Mouse (Mus musculus): ENCODE results near the gene Lsmem1. TPM values are rescaled to one million over a fixed set of nuclear protein-coding genes. Genes with fewer than 3 reads are reported as not detected.

Gene Lsmem1
- polyA plus RNA-seq, 1 experiment from 2014 or later, result 0.18 TPM

MicroRNAs encoded within 50 kb of the gene (microRNA counts, 519-probe panel; counts per million panel counts)
- microRNA mmu-miR-1938, result not detected

Small RNAs within 50 kb of the gene (microRNA-seq; reads per million reads assigned to microRNA genes)
- not detected for gene Mir1938

Other genes with a start within 250 kb of the Lsmem1 start
- 47.9 and 49.0 TPM in 2 replicates for gene Arl4a, start 161.5 kb downstream of the Lsmem1 start, polyA plus RNA-seq (2015; fragmentation: Nextera tagmentation; extraction: Ambion mirVana)
- gene Scin, start 65.3 kb downstream of the Lsmem1 start, polyA plus RNA-seq (2015; fragmentation: Nextera tagmentation; extraction: Ambion mirVana), result 9.4 and 13.7 TPM in 2 replicates
- gene Ifrd1, start 49.0 kb upstream of the Lsmem1 start, polyA plus RNA-seq (2015; fragmentation: Nextera tagmentation; extraction: Ambion mirVana), result 90.1 and 107 TPM in 2 replicates
- gene Zfp277, start 246.4 kb upstream of the Lsmem1 start, polyA plus RNA-seq (2015; fragmentation: Nextera tagmentation; extraction: Ambion mirVana), result 32.4 and 34.2 TPM in 2 replicates
- 7.8 and 7.9 TPM in 2 replicates for gene Dock4, start 246.5 kb upstream of the Lsmem1 start, polyA plus RNA-seq (2015; fragmentation: Nextera tagmentation; extraction: Ambion mirVana)